Mouse (Mus musculus): ENCODE results near the gene Pigk.

- TF ChIP-seq POLR2A (IDR thresholded peaks at IDR 0.05; ENCODE audit: borderline replicate concordance, insufficient read depth, low read length) (no peak), CTCF (IDR thresholded peaks at IDR 0.05; ENCODE audit: borderline replicate concordance, insufficient read depth, low read depth, low read length) (no peak)
Observed at GRCm38 (mm10) chr3:152998106-152998505, 284.2 kb downstream of the Pigk start.

Data from cerebellum, adult 2 months (tissue).